Mouse (Mus musculus) kidney, postnatal 14 days (tissue): ENCODE data around the gene Mamld1.
A peak's percentile ranks its signal among the peaks of the same experiment; 100 is the strongest.

Source experiments
- DNase-seq: peaks from one replicate; pipeline ENCODE4 v3.0.0; 2022; ENCODE audit warnings: mixed read lengths

Gene Mamld1

DNA sequence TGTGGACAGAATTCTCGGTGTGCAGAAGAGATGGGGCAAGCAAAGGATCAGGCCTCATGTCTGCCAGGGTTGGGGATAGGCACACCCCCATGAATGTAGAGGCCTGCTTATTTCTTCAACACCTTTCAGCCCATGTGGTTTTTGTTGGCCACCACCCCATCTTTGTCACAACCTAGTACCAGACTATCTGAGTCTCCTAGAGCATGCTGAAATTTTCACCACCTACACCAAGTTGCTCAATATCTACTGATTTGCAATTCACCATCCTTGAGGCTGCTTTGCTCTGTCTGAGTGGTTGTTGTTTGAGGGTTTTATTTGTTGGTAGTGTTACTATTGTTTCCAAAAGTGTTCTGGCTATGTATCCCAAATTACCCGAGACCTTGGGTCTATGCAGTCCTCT is 91.3 kb downstream of the Mamld1 start:
- no peak for DNase-seq

DNA sequence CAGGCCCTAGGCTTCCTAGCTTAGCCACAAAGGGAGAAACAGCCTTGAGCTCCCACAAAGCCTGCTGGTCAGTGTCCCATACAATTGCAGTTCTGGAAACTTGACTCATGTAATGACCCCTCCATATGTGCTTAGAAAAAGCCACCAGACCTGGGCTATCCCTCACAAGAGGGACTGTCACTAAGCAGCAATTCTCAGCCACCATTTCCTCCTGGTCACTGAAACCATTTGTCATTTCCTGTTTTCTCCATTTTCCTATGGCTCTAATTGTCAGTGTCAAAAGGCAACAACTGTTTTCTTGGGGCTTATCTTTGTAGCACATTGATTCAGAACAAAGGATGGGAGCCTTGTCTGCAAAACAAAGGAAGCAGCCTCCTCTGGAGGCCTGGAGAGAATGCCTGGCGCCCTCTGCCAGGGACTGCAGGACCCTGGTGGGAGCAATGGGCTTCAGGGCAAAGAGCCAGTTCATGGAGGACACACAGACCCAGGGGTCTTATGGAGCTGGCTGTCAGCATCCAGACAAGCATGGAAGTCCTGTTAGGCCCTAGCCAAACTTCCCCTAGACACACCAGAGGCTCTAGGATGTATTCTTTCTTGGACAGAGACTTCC is 99.5 kb downstream of the Mamld1 start:
- no peak for DNase-seq

DNA sequence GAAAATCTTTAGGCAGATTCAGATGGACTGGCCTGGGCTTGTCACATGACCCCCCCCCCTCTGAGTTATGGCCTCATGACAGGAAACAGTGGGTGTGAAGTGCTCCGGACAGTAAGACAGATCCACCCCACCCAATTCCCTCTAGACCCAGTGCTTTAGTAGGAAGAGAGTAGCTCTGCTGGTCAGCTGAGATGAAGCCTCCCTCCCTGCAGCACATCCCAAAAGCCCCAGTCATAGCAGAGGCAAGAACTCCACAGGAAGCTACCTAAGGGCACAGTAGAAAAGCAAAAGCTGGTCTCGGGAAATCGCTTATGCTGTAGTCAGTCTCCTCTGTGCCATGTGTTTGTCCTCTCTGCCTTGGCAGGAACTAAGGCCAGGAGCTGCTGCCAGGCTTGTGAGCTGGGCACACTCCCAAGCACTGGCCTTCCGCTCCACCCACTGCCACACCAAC is 100.5 kb downstream of the Mamld1 start:
- peak; percentile 23 for DNase-seq

DNA sequence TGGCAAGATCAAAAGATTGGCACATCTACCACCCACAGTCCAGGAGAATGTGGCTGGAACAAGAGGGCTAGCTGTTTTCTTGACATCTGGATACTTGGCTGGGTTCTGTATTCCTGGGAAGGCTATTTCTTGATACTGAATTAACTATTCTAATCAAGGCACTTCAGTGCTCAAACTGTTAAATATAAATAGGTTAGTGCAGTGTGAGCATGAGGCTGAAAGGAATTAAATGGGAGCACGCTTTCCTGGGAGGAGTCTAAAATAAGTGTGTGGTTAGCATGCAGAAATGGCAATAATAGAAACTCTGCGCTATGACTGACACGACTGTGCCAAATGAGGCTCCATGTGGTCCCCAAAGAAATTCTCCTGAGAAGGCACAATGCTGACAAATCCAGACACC is 131.5 kb downstream of the Mamld1 start:
- no peak for DNase-seq

DNA sequence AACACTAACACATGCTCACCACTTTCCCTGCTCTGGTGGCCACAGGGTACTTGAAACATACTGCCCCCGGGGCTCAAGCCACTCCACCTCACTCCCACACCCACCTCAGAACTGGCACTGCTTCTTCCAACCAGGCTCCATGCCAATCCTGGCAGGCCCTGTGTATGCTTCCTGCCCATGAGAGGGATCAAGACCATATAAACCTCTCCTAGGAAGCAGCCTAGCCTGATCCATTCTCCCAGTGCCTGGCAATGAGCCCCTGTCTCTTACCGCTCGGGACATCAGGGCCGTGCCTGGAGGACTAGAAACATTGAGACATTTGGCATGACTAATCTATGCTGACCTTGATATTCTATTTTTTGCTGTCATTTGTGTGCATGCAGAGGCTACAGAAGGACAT is 133.6 kb downstream of the Mamld1 start:
- peak; percentile 1 for DNase-seq

DNA sequence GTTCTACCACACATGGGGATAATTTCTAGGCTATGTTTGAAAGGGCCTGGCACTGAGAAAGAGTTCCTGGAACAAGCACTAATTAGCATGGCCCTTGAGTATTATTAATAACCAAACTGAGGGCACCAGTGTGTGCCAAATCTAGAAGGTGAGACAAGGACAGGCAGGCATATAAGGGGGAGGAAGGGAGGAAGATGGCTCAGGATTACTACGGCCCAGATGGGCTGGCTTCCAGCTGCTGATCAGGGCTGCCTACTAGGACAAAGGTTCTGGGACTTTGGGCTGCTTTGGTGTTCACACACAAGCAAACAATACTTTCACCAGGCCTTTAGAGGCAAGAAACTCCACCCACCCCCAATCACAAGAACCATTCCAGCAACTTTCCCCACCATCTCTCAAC is 136.3 kb downstream of the Mamld1 start:
- peak; percentile 5 for DNase-seq

DNA sequence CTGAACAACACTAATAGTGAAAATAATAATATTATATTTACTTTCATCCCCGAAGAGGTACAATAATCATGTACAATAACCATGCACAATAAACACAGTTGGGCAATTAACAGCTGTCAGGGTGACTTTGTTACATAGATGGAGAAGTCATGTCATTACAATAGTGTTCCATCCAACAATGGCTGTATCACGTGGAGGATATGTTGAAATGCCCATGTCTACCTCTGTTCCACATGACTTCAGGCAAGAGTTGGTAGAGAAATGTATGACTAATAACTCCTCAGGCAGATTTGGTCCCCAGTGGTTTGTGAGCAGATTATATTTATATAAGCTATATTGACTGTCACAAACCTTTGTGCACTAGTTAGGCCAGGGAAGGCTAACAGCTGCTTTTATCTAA is 154.7 kb downstream of the Mamld1 start:
- DNase-seq = no peak
